Mouse (Mus musculus): ENCODE results near the gene Nxph1.

The Nxph1 gene

GRCm38 (mm10) chr6:8948131-8948470 is at the start of gene Nxph1:
TSS of gene Nxph1 (plus strand) at chr6:8948431.
- DNase-seq = no peak

GRCm38 (mm10) chr6:8900021-8900728 is 48.1 kb upstream of the Nxph1 start:
- no peak for DNase-seq

- DNase-seq = no peak
Observed at GRCm38 (mm10) chr6:8900729-8901122, 47.5 kb upstream of the Nxph1 start.

- DNase-seq = no peak
Observed at GRCm38 (mm10) chr6:8907917-8908316, 40.3 kb upstream of the Nxph1 start.

- DNase-seq = no peak
Observed at GRCm38 (mm10) chr6:8913404-8913803, 34.8 kb upstream of the Nxph1 start.

- no peak for DNase-seq
Observed at GRCm38 (mm10) chr6:8914682-8915081, 33.5 kb upstream of the Nxph1 start.

GRCm38 (mm10) chr6:8924481-8924880 is 23.8 kb upstream of the Nxph1 start:
- no peak for DNase-seq

GRCm38 (mm10) chr6:8935241-8935640 is 13.0 kb upstream of the Nxph1 start:
- DNase-seq = no peak

- DNase-seq = peak; percentile 47
Observed at GRCm38 (mm10) chr6:8935705-8936104, 12.5 kb upstream of the Nxph1 start.

GRCm38 (mm10) chr6:8936168-8936567 is 12.1 kb upstream of the Nxph1 start:
- DNase-seq = no peak

- DNase-seq = peak; percentile 58
Observed at GRCm38 (mm10) chr6:8948471-8949411, 510 bp downstream of the Nxph1 start.

- no peak for DNase-seq
Observed at GRCm38 (mm10) chr6:8949665-8950201, 1.5 kb downstream of the Nxph1 start.

GRCm38 (mm10) chr6:8950611-8951325 is 2.5 kb downstream of the Nxph1 start:
- no peak for DNase-seq

GRCm38 (mm10) chr6:8951326-8951695 is 3.1 kb downstream of the Nxph1 start:
- DNase-seq = peak; percentile 64

GRCm38 (mm10) chr6:8951884-8952590 is 3.8 kb downstream of the Nxph1 start:
- DNase-seq = no peak

- DNase-seq = no peak
Observed at GRCm38 (mm10) chr6:8955817-8956529, 7.7 kb downstream of the Nxph1 start.

- DNase-seq = no peak
Observed at GRCm38 (mm10) chr6:8956743-8957528, 8.7 kb downstream of the Nxph1 start.

- peak; percentile 27 for DNase-seq
Observed at GRCm38 (mm10) chr6:8957529-8957887, 9.3 kb downstream of the Nxph1 start.

GRCm38 (mm10) chr6:8958081-8958919 is 10.1 kb downstream of the Nxph1 start:
- DNase-seq = no peak

- DNase-seq = no peak
Observed at GRCm38 (mm10) chr6:8959810-8960209, 11.6 kb downstream of the Nxph1 start.
